Comparison of ENCODE assay signal across 31 mouse cellular contexts in genomic region chr8:6090028-6090427, GRCm38 (mm10).
DNase-seq lines count a peak whose midpoint lies in the region; ATAC-seq lines count a peak whose summit lies in the region.
"Had no signal": no experiment of that assay in that cellular context is flagged by ENCODE, and none has a peak within 500 bp of the region (broad histone marks: within the 10 kb centered on the region; RNA-seq: fewer than 3 reads in every experiment).

No protein-coding gene starts in this region.

- DNase-seq in forebrain, embryonic 11.5 days (ENCODE audit: low spot score) = no peak
- peak; percentile 3 to 18 for DNase-seq in layer of hippocampus, adult 18-20 months (ENCODE audit: low spot score in 2 of 2)
- DNase-seq in layer of hippocampus, postnatal 36 days = no peak
- peak; percentile 12 for DNase-seq in layer of hippocampus, adult 9-11 months
- DNase-seq in heart, postnatal 10 days = no peak
- DNase-seq in lung, postnatal 36 days = no peak
- DNase-seq: adrenal gland, adult 2 months; adrenal gland, postnatal 36 days; cerebellum, adult 11 months; cerebellum, adult 9-11 months; gastrocnemius, postnatal 10 days; heart, postnatal 36 days; kidney, adult 9 months; kidney, postnatal 14 days; liver, postnatal 0 days; midbrain, embryonic 14.5 days; retina, postnatal 1 day; right cerebral cortex, postnatal 14 days had no signal

- H3K9ac ChIP-seq in forebrain, embryonic 13.5 days = no peak overlapping the region
- no peak overlapping the region for H3K9ac ChIP-seq in forebrain, embryonic 11.5 days (ENCODE audit: low read length)
- H3K9ac ChIP-seq: embryonic facial prominence, embryonic 13.5 days; heart, embryonic 15.5 days; hindbrain, embryonic 12.5 days; liver, embryonic 12.5 days; liver, postnatal 0 days; neural tube, embryonic 15.5 days had no signal

- no peak overlapping the region for H3K27ac ChIP-seq in forebrain, embryonic 13.5 days
- no peak overlapping the region for H3K27ac ChIP-seq in forebrain, embryonic 11.5 days (ENCODE audit: low read depth, low read length)
- H3K27ac ChIP-seq: embryonic facial prominence, embryonic 13.5 days; heart, embryonic 10.5 days; heart, embryonic 15.5 days; hindbrain, embryonic 12.5 days; layer of hippocampus, adult 2 months; liver, embryonic 12.5 days; macrophage; neural tube, embryonic 15.5 days had no signal

- H3K4me2 ChIP-seq in forebrain, embryonic 13.5 days = no peak overlapping the region
- no peak overlapping the region for H3K4me2 ChIP-seq in forebrain, embryonic 11.5 days (ENCODE audit: low read depth, low read length, severe bottlenecking)
- H3K4me2 ChIP-seq: embryonic facial prominence, embryonic 13.5 days; heart, embryonic 15.5 days; hindbrain, embryonic 12.5 days; liver, embryonic 12.5 days; neural tube, embryonic 15.5 days had no signal

- H3K4me1 ChIP-seq in forebrain, embryonic 13.5 days = no peaks in the 10 kb centered on the region
- no peaks in the 10 kb centered on the region for H3K4me1 ChIP-seq in forebrain, embryonic 11.5 days (replicated peaks; ENCODE audit: control insufficient read depth, insufficient read depth, low read length)
- H3K4me1 ChIP-seq: embryonic facial prominence, embryonic 13.5 days; heart, embryonic 10.5 days; heart, embryonic 15.5 days; hindbrain, embryonic 12.5 days; liver, embryonic 12.5 days; neural tube, embryonic 15.5 days had no signal

- WGBS in forebrain, embryonic 13.5 days = 60% methylated on average over 4 of the region's 4 CpGs
- WGBS in forebrain, embryonic 11.5 days = 86% methylated on average over 4 of the region's 4 CpGs

- no peaks in the 10 kb centered on the region for H3K27me3 ChIP-seq in forebrain, embryonic 13.5 days
- no peaks in the 10 kb centered on the region for H3K27me3 ChIP-seq in forebrain, embryonic 11.5 days (ENCODE audit: control insufficient read depth, insufficient read depth, low read length)
- H3K27me3 ChIP-seq: CH12.LX; embryonic facial prominence, embryonic 13.5 days; heart, embryonic 15.5 days; hindbrain, embryonic 12.5 days; liver, embryonic 12.5 days; neural tube, embryonic 15.5 days had no signal

- intact Hi-C loops in heart, postnatal 10 days (cut with DNase I) = no loop called here

- no peak overlapping the region for H3K4me3 ChIP-seq in forebrain, embryonic 13.5 days
- H3K4me3 ChIP-seq in forebrain, embryonic 11.5 days (ENCODE audit: low read depth, low read length) = no peak overlapping the region
- H3K4me3 ChIP-seq: embryonic facial prominence, embryonic 13.5 days; heart, embryonic 10.5 days; heart, embryonic 15.5 days; hindbrain, embryonic 12.5 days; layer of hippocampus, adult 2 months; liver, embryonic 12.5 days; neural tube, embryonic 15.5 days had no signal

- no peaks in the 10 kb centered on the region for H3K36me3 ChIP-seq in forebrain, embryonic 13.5 days (ENCODE audit: poor library complexity, severe bottlenecking)
- H3K36me3 ChIP-seq in forebrain, embryonic 11.5 days (ENCODE audit: control insufficient read depth, insufficient read depth, low read length) = no peaks in the 10 kb centered on the region
- H3K36me3 ChIP-seq: embryonic facial prominence, embryonic 13.5 days; heart, embryonic 10.5 days; heart, embryonic 15.5 days; hindbrain, embryonic 12.5 days; liver, embryonic 12.5 days; neural tube, embryonic 15.5 days had no signal

- no peaks in the 10 kb centered on the region for H3K9me3 ChIP-seq in forebrain, embryonic 13.5 days (replicated peaks)
- no peaks in the 10 kb centered on the region for H3K9me3 ChIP-seq in forebrain, embryonic 11.5 days (ENCODE audit: control insufficient read depth, low read length)
- H3K9me3 ChIP-seq: embryonic facial prominence, embryonic 13.5 days; heart, embryonic 10.5 days; heart, embryonic 15.5 days; hindbrain, embryonic 12.5 days; liver, embryonic 12.5 days; neural tube, embryonic 15.5 days had no signal

- ATAC-seq in forebrain, embryonic 13.5 days = peak; percentile 57; the same call in 1 of the 2 replicates
- no peak for ATAC-seq in forebrain, embryonic 11.5 days (replicated peaks; ENCODE audit: low FRiP score)
- ATAC-seq: activated CD4-positive, CD25-positive, alpha-beta regulatory T cell, adult 4 months; intestine, postnatal 0 days; liver, embryonic 12.5 days; liver, postnatal 0 days; lung, postnatal 0 days had no signal

Comparison
In these comparisons a context has a peak if more than half of its experiments do, and no peak if none do; other contexts are left out.
1. DNase-seq: peak in layer of hippocampus, adult 18-20 months (2 of 2) and layer of hippocampus, adult 9-11 months (single experiment); none in forebrain, embryonic 11.5 days (single experiment), layer of hippocampus, postnatal 36 days (0 of 2), heart, postnatal 10 days (0 of 2) and lung, postnatal 36 days (single experiment).